Mouse (Mus musculus): ENCODE data around the gene Gm13276. TPM values are rescaled to one million over a fixed set of nuclear protein-coding genes. Genes with fewer than 3 reads are reported as not detected.

Gm13276 gene
- total and polyA plus RNA-seq, 3 experiments, result not detected

Other genes with a start within 250 kb of the Gm13276 start
Only the 30 nearest of the 31 such genes appear.
- not detected in 2 replicates for gene Ifna14, start 213.9 kb upstream of the Gm13276 start, total RNA-seq (2012; rRNA removed)
- not detected for gene Ifna14, start 213.9 kb upstream of the Gm13276 start, polyA plus RNA-seq (2012; ENCODE audit: insufficient read depth in 1 of 2, insufficient read length in 2 of 2, low read depth in 1 of 2, low replicate concordance in 2 of 2, missing spikeins in 1 of 2)
- not detected in 2 replicates for gene Ifna9, start 193.3 kb upstream of the Gm13276 start, total RNA-seq (2012; rRNA removed)
- not detected for gene Ifna9, start 193.3 kb upstream of the Gm13276 start, polyA plus RNA-seq (2012; ENCODE audit: insufficient read depth in 1 of 2, insufficient read length in 2 of 2, low read depth in 1 of 2, low replicate concordance in 2 of 2, missing spikeins in 1 of 2)
- not detected in 2 replicates for gene Ifna12, start 182.3 kb upstream of the Gm13276 start, total RNA-seq (2012; rRNA removed)
- gene Ifna12, start 182.3 kb upstream of the Gm13276 start, polyA plus RNA-seq (2012; ENCODE audit: insufficient read depth in 1 of 2, insufficient read length in 2 of 2, low read depth in 1 of 2, low replicate concordance in 2 of 2, missing spikeins in 1 of 2), result not detected
- gene C87499, start 151.3 kb upstream of the Gm13276 start, total RNA-seq (2012; rRNA removed), result not detected in 2 replicates
- not detected for gene C87499, start 151.3 kb upstream of the Gm13276 start, polyA plus RNA-seq (2012; ENCODE audit: insufficient read depth in 1 of 2, insufficient read length in 2 of 2, low read depth in 1 of 2, low replicate concordance in 2 of 2, missing spikeins in 1 of 2)
- gene Ifna13, start 141.2 kb upstream of the Gm13276 start, total RNA-seq (2012; rRNA removed), result not detected in 2 replicates
- not detected for gene Ifna13, start 141.2 kb upstream of the Gm13276 start, polyA plus RNA-seq (2012; ENCODE audit: insufficient read depth in 1 of 2, insufficient read length in 2 of 2, low read depth in 1 of 2, low replicate concordance in 2 of 2, missing spikeins in 1 of 2)
- gene Ifna16, start 108.8 kb upstream of the Gm13276 start, total RNA-seq (2012; rRNA removed), result not detected in 2 replicates
- not detected for gene Ifna16, start 108.8 kb upstream of the Gm13276 start, polyA plus RNA-seq (2012; ENCODE audit: insufficient read depth in 1 of 2, insufficient read length in 2 of 2, low read depth in 1 of 2, low replicate concordance in 2 of 2, missing spikeins in 1 of 2)
- not detected in 2 replicates for gene Ifna2, start 101.8 kb upstream of the Gm13276 start, total RNA-seq (2012; rRNA removed)
- gene Ifna2, start 101.8 kb upstream of the Gm13276 start, polyA plus RNA-seq (2012; ENCODE audit: insufficient read depth in 1 of 2, insufficient read length in 2 of 2, low read depth in 1 of 2, low replicate concordance in 2 of 2, missing spikeins in 1 of 2), result not detected
- not detected in 2 replicates for gene Ifnab, start 94.3 kb upstream of the Gm13276 start, total RNA-seq (2012; rRNA removed)
- gene Ifnab, start 94.3 kb upstream of the Gm13276 start, polyA plus RNA-seq (2012; ENCODE audit: insufficient read depth in 1 of 2, insufficient read length in 2 of 2, low read depth in 1 of 2, low replicate concordance in 2 of 2, missing spikeins in 1 of 2), result not detected
- 7.8 and 9.8 TPM in 2 replicates for gene Gm26566, start 63.9 kb upstream of the Gm13276 start, total RNA-seq (2012; rRNA removed)
- gene Gm26566, start 63.9 kb upstream of the Gm13276 start, polyA plus RNA-seq (2012; ENCODE audit: insufficient read depth in 1 of 2, insufficient read length in 2 of 2, low read depth in 1 of 2, low replicate concordance in 2 of 2, missing spikeins in 1 of 2), result under 1 TPM in 1 of 2 experiments, not detected in 1; 0.40 TPM
- 33.9 and 35.1 TPM in 2 replicates for gene Klhl9, start 63.2 kb upstream of the Gm13276 start, total RNA-seq (2012; rRNA removed)
- 10 to 100 TPM; 16.6 to 69.5 TPM for gene Klhl9, start 63.2 kb upstream of the Gm13276 start, polyA plus RNA-seq (2012; ENCODE audit: insufficient read depth in 1 of 2, insufficient read length in 2 of 2, low read depth in 1 of 2, low replicate concordance in 2 of 2, missing spikeins in 1 of 2)
- not detected in 2 replicates for gene Gm13271, start 30.8 kb upstream of the Gm13276 start, total RNA-seq (2012; rRNA removed)
- not detected for gene Gm13271, start 30.8 kb upstream of the Gm13276 start, polyA plus RNA-seq (2012; ENCODE audit: insufficient read depth in 1 of 2, insufficient read length in 2 of 2, low read depth in 1 of 2, low replicate concordance in 2 of 2, missing spikeins in 1 of 2)
- not detected in 2 replicates for gene Gm13283, start 25.6 kb upstream of the Gm13276 start, total RNA-seq (2012; rRNA removed)
- gene Gm13283, start 25.6 kb upstream of the Gm13276 start, polyA plus RNA-seq (2012; ENCODE audit: insufficient read depth in 1 of 2, insufficient read length in 2 of 2, low read depth in 1 of 2, low replicate concordance in 2 of 2, missing spikeins in 1 of 2), result not detected
- gene Gm13290, start 11.9 kb upstream of the Gm13276 start, total RNA-seq (2012; rRNA removed), result not detected in 2 replicates
- under 1 TPM in 1 of 2 experiments, not detected in 1; 0.29 TPM for gene Gm13290, start 11.9 kb upstream of the Gm13276 start, polyA plus RNA-seq (2012; ENCODE audit: insufficient read depth in 1 of 2, insufficient read length in 2 of 2, low read depth in 1 of 2, low replicate concordance in 2 of 2, missing spikeins in 1 of 2)
- not detected in 2 replicates for gene Gm13289, start 8.8 kb upstream of the Gm13276 start, total RNA-seq (2012; rRNA removed)
- gene Gm13289, start 8.8 kb upstream of the Gm13276 start, polyA plus RNA-seq (2012; ENCODE audit: insufficient read depth in 1 of 2, insufficient read length in 2 of 2, low read depth in 1 of 2, low replicate concordance in 2 of 2, missing spikeins in 1 of 2), result not detected
- not detected in 2 replicates for gene Gm13272, start 5.9 kb upstream of the Gm13276 start, total RNA-seq (2012; rRNA removed)
- not detected for gene Gm13272, start 5.9 kb upstream of the Gm13276 start, polyA plus RNA-seq (2012; ENCODE audit: insufficient read depth in 1 of 2, insufficient read length in 2 of 2, low read depth in 1 of 2, low replicate concordance in 2 of 2, missing spikeins in 1 of 2)
- not detected in 2 replicates for gene Ifnz, start 3.6 kb upstream of the Gm13276 start, total RNA-seq (2012; rRNA removed)
- under 1 TPM in 1 of 2 experiments, not detected in 1; 0.11 TPM for gene Ifnz, start 3.6 kb upstream of the Gm13276 start, polyA plus RNA-seq (2012; ENCODE audit: insufficient read depth in 1 of 2, insufficient read length in 2 of 2, low read depth in 1 of 2, low replicate concordance in 2 of 2, missing spikeins in 1 of 2)
- not detected in 2 replicates for gene Gm13277, start 2.9 kb downstream of the Gm13276 start, total RNA-seq (2012; rRNA removed)
- gene Gm13277, start 2.9 kb downstream of the Gm13276 start, polyA plus RNA-seq (2012; ENCODE audit: insufficient read depth in 1 of 2, insufficient read length in 2 of 2, low read depth in 1 of 2, low replicate concordance in 2 of 2, missing spikeins in 1 of 2), result not detected
- not detected in 2 replicates for gene Gm13278, start 5.8 kb downstream of the Gm13276 start, total RNA-seq (2012; rRNA removed)
- gene Gm13278, start 5.8 kb downstream of the Gm13276 start, polyA plus RNA-seq (2012; ENCODE audit: insufficient read depth in 1 of 2, insufficient read length in 2 of 2, low read depth in 1 of 2, low replicate concordance in 2 of 2, missing spikeins in 1 of 2), result not detected
- gene Gm13275, start 8.8 kb downstream of the Gm13276 start, total RNA-seq (2012; rRNA removed), result not detected in 2 replicates
- gene Gm13275, start 8.8 kb downstream of the Gm13276 start, polyA plus RNA-seq (2012; ENCODE audit: insufficient read depth in 1 of 2, insufficient read length in 2 of 2, low read depth in 1 of 2, low replicate concordance in 2 of 2, missing spikeins in 1 of 2), result under 1 TPM in 1 of 2 experiments, not detected in 1; 0.52 TPM
- gene Gm13279, start 11.7 kb downstream of the Gm13276 start, total RNA-seq (2012; rRNA removed), result not detected in 2 replicates
- gene Gm13279, start 11.7 kb downstream of the Gm13276 start, polyA plus RNA-seq (2012; ENCODE audit: insufficient read depth in 1 of 2, insufficient read length in 2 of 2, low read depth in 1 of 2, low replicate concordance in 2 of 2, missing spikeins in 1 of 2), result not detected
- 0.10 TPM in 1 of 2 replicates, not detected in the other for gene Gm13285, start 14.0 kb downstream of the Gm13276 start, total RNA-seq (2012; rRNA removed)
- gene Gm13285, start 14.0 kb downstream of the Gm13276 start, polyA plus RNA-seq (2012; ENCODE audit: insufficient read depth in 1 of 2, insufficient read length in 2 of 2, low read depth in 1 of 2, low replicate concordance in 2 of 2, missing spikeins in 1 of 2), result under 1 TPM in 1 of 2 experiments, not detected in 1; 0.14 TPM
- gene Gm13287, start 17.5 kb downstream of the Gm13276 start, total RNA-seq (2012; rRNA removed), result not detected in 2 replicates
- not detected for gene Gm13287, start 17.5 kb downstream of the Gm13276 start, polyA plus RNA-seq (2012; ENCODE audit: insufficient read depth in 1 of 2, insufficient read length in 2 of 2, low read depth in 1 of 2, low replicate concordance in 2 of 2, missing spikeins in 1 of 2)
- not detected in 2 replicates for gene Gm13288, start 19.8 kb downstream of the Gm13276 start, total RNA-seq (2012; rRNA removed)
- gene Gm13288, start 19.8 kb downstream of the Gm13276 start, polyA plus RNA-seq (2012; ENCODE audit: insufficient read depth in 1 of 2, insufficient read length in 2 of 2, low read depth in 1 of 2, low replicate concordance in 2 of 2, missing spikeins in 1 of 2), result not detected
- gene Ifna7, start 30.5 kb downstream of the Gm13276 start, total RNA-seq (2012; rRNA removed), result not detected in 2 replicates
- not detected for gene Ifna7, start 30.5 kb downstream of the Gm13276 start, polyA plus RNA-seq (2012; ENCODE audit: insufficient read depth in 1 of 2, insufficient read length in 2 of 2, low read depth in 1 of 2, low replicate concordance in 2 of 2, missing spikeins in 1 of 2)
- not detected in 2 replicates for gene Ifna11, start 34.2 kb downstream of the Gm13276 start, total RNA-seq (2012; rRNA removed)
- not detected for gene Ifna11, start 34.2 kb downstream of the Gm13276 start, polyA plus RNA-seq (2012; ENCODE audit: insufficient read depth in 1 of 2, insufficient read length in 2 of 2, low read depth in 1 of 2, low replicate concordance in 2 of 2, missing spikeins in 1 of 2)
- gene Ifna6, start 41.7 kb downstream of the Gm13276 start, total RNA-seq (2012; rRNA removed), result not detected in 2 replicates
- not detected for gene Ifna6, start 41.7 kb downstream of the Gm13276 start, polyA plus RNA-seq (2012; ENCODE audit: insufficient read depth in 1 of 2, insufficient read length in 2 of 2, low read depth in 1 of 2, low replicate concordance in 2 of 2, missing spikeins in 1 of 2)
- gene Ifna5, start 49.8 kb downstream of the Gm13276 start, total RNA-seq (2012; rRNA removed), result not detected in 2 replicates
- not detected for gene Ifna5, start 49.8 kb downstream of the Gm13276 start, polyA plus RNA-seq (2012; ENCODE audit: insufficient read depth in 1 of 2, insufficient read length in 2 of 2, low read depth in 1 of 2, low replicate concordance in 2 of 2, missing spikeins in 1 of 2)
- not detected in 2 replicates for gene Ifna4, start 56.2 kb downstream of the Gm13276 start, total RNA-seq (2012; rRNA removed)
- not detected for gene Ifna4, start 56.2 kb downstream of the Gm13276 start, polyA plus RNA-seq (2012; ENCODE audit: insufficient read depth in 1 of 2, insufficient read length in 2 of 2, low read depth in 1 of 2, low replicate concordance in 2 of 2, missing spikeins in 1 of 2)
- not detected in 2 replicates for gene Ifna1, start 64.4 kb downstream of the Gm13276 start, total RNA-seq (2012; rRNA removed)
- not detected for gene Ifna1, start 64.4 kb downstream of the Gm13276 start, polyA plus RNA-seq (2012; ENCODE audit: insufficient read depth in 1 of 2, insufficient read length in 2 of 2, low read depth in 1 of 2, low replicate concordance in 2 of 2, missing spikeins in 1 of 2)
- gene Ifne, start 94.5 kb downstream of the Gm13276 start, total RNA-seq (2012; rRNA removed), result not detected in 2 replicates
- gene Ifne, start 94.5 kb downstream of the Gm13276 start, polyA plus RNA-seq (2012; ENCODE audit: insufficient read depth in 1 of 2, insufficient read length in 2 of 2, low read depth in 1 of 2, low replicate concordance in 2 of 2, missing spikeins in 1 of 2), result not detected